Mouse (Mus musculus): ENCODE data around the gene Cdkn1b. TPM values are rescaled to one million over a fixed set of nuclear protein-coding genes. Genes with fewer than 3 reads are reported as not detected.
A peak's percentile ranks its signal among the peaks of the same experiment; 100 is the strongest.

Cdkn1b gene
- polyA plus RNA-seq, 1 experiment, result 30.3 TPM

- Histone ChIP-seq H3K36me3 (ENCODE audit: control insufficient read depth, insufficient read depth, low read length) (peaks cover 5% of the 10 kb centered on the region), H3K27ac (ENCODE audit: insufficient read depth, low read length) (peak overlapping the region; percentile 97), H3K4me3 (ENCODE audit: extremely low read depth, insufficient read depth, insufficient read length) (peak overlapping the region; percentile 64), H3K27me3 (ENCODE audit: control insufficient read depth, insufficient read depth, low read length) (no peaks in the 10 kb centered on the region), H3K4me1 (ENCODE audit: control insufficient read depth, insufficient read depth, insufficient read length) (peaks cover 2% of the 10 kb centered on the region)
- DNase-seq (ENCODE audit: low read depth in 1 of 2, low spot score in 2 of 2), result peak; percentile 81 to 88
- WGBS, result under 1% methylated on average over 63 of the region's 63 CpGs
- TF ChIP-seq POLR2A (IDR thresholded peaks at IDR 0.05; ENCODE audit: low read depth, low read length) (peak; percentile 61), CTCF (IDR thresholded peaks at IDR 0.05; ENCODE audit: extremely low read depth, insufficient read depth, insufficient read length, insufficient replicate concordance) (no peak)
Measured at GRCm38 (mm10) chr6:134928096-134928888, 8.1 kb downstream of the Cdkn1b start.

- TF ChIP-seq POLR2A (IDR thresholded peaks at IDR 0.05; ENCODE audit: low read depth, low read length) (no peak), CTCF (IDR thresholded peaks at IDR 0.05; ENCODE audit: extremely low read depth, insufficient read depth, insufficient read length, insufficient replicate concordance) (no peak)
- under 1% methylated on average over 15 of the region's 15 CpGs for WGBS
- no peaks in the 10 kb centered on the region for H3K27me3 ChIP-seq (ENCODE audit: control insufficient read depth, insufficient read depth, low read length)
- H3K36me3 ChIP-seq (ENCODE audit: control insufficient read depth, insufficient read depth, low read length), result peaks cover 2% of the 10 kb centered on the region
- peaks cover 2% of the 10 kb centered on the region for H3K4me1 ChIP-seq (ENCODE audit: control insufficient read depth, insufficient read depth, insufficient read length)
- H3K27ac ChIP-seq (ENCODE audit: insufficient read depth, low read length), result peak overlapping the region; percentile 76
- H3K4me3 ChIP-seq (ENCODE audit: extremely low read depth, insufficient read depth, insufficient read length), result peak overlapping the region; percentile 62
- peak in 1 of 2 experiments; percentile 40 for DNase-seq (ENCODE audit: low read depth in 1 of 2, low spot score in 2 of 2)
Measured at GRCm38 (mm10) chr6:134928889-134929310, 8.7 kb downstream of the Cdkn1b start.

- Histone ChIP-seq H3K27ac (ENCODE audit: insufficient read depth, low read length) (no peak overlapping the region; the same call in 1 of the 2 replicates), H3K4me3 (ENCODE audit: extremely low read depth, insufficient read depth, insufficient read length) (peak overlapping the region; percentile 10; the same call in 1 of the 2 replicates), H3K4me1 (ENCODE audit: control insufficient read depth, insufficient read depth, insufficient read length) (peaks cover 2% of the 10 kb centered on the region), H3K27me3 (ENCODE audit: control insufficient read depth, insufficient read depth, low read length) (no peaks in the 10 kb centered on the region), H3K36me3 (ENCODE audit: control insufficient read depth, insufficient read depth, low read length) (no peaks in the 10 kb centered on the region; the same call in 1 of the 2 replicates)
- DNase-seq (ENCODE audit: low read depth in 1 of 2, low spot score in 2 of 2), result no peak
- 26% methylated on average over 4 of the region's 4 CpGs for WGBS
- no peak for TF ChIP-seq POLR2A (IDR thresholded peaks at IDR 0.05; ENCODE audit: low read depth, low read length)
- no peak for TF ChIP-seq CTCF (IDR thresholded peaks at IDR 0.05; ENCODE audit: extremely low read depth, insufficient read depth, insufficient read length, insufficient replicate concordance)
Measured at GRCm38 (mm10) chr6:134929926-134930325, 9.7 kb downstream of the Cdkn1b start.

- TF ChIP-seq CTCF (IDR thresholded peaks at IDR 0.05; ENCODE audit: extremely low read depth, insufficient read depth, insufficient read length, insufficient replicate concordance) (no peak), POLR2A (IDR thresholded peaks at IDR 0.05; ENCODE audit: low read depth, low read length) (no peak)
- DNase-seq (ENCODE audit: low read depth in 1 of 2, low spot score in 2 of 2), result no peak
- H3K36me3 ChIP-seq (ENCODE audit: control insufficient read depth, insufficient read depth, low read length), result no peaks in the 10 kb centered on the region; the same call in 1 of the 2 replicates
- H3K27me3 ChIP-seq (ENCODE audit: control insufficient read depth, insufficient read depth, low read length), result no peaks in the 10 kb centered on the region
- no peak overlapping the region for H3K4me3 ChIP-seq (ENCODE audit: extremely low read depth, insufficient read depth, insufficient read length)
- peaks cover 2% of the 10 kb centered on the region for H3K4me1 ChIP-seq (ENCODE audit: control insufficient read depth, insufficient read depth, insufficient read length)
- no peak overlapping the region for H3K27ac ChIP-seq (ENCODE audit: insufficient read depth, low read length)
- 64% methylated on average over 7 of the region's 7 CpGs for WGBS
Measured at GRCm38 (mm10) chr6:134930383-134930782, 10.2 kb downstream of the Cdkn1b start.

- no peak for DNase-seq (ENCODE audit: low read depth in 1 of 2, low spot score in 2 of 2)
- peaks cover 2% of the 10 kb centered on the region; the same call in 1 of the 2 replicates for H3K4me1 ChIP-seq (ENCODE audit: control insufficient read depth, insufficient read depth, insufficient read length)
- 0 out of 2 replicates have a peak overlapping the region, but pooled peaks have one; percentile 23 for H3K27ac ChIP-seq (ENCODE audit: insufficient read depth, low read length)
- H3K27me3 ChIP-seq (ENCODE audit: control insufficient read depth, insufficient read depth, low read length), result no peaks in the 10 kb centered on the region
- no peak overlapping the region for H3K4me3 ChIP-seq (ENCODE audit: extremely low read depth, insufficient read depth, insufficient read length)
- H3K36me3 ChIP-seq (ENCODE audit: control insufficient read depth, insufficient read depth, low read length), result no peaks in the 10 kb centered on the region
- WGBS, result 57% methylated on average over 3 of the region's 3 CpGs
- TF ChIP-seq POLR2A (IDR thresholded peaks at IDR 0.05; ENCODE audit: low read depth, low read length) (no peak), CTCF (IDR thresholded peaks at IDR 0.05; ENCODE audit: extremely low read depth, insufficient read depth, insufficient read length, insufficient replicate concordance) (no peak)
Measured at GRCm38 (mm10) chr6:134931146-134931545, 10.9 kb downstream of the Cdkn1b start.

- H3K27ac ChIP-seq (ENCODE audit: insufficient read depth, low read length), result peak overlapping the region; percentile 42
- no peak overlapping the region for H3K4me3 ChIP-seq (ENCODE audit: extremely low read depth, insufficient read depth, insufficient read length)
- H3K36me3 ChIP-seq (ENCODE audit: control insufficient read depth, insufficient read depth, low read length), result no peaks in the 10 kb centered on the region
- no peak for TF ChIP-seq CTCF (IDR thresholded peaks at IDR 0.05; ENCODE audit: extremely low read depth, insufficient read depth, insufficient read length, insufficient replicate concordance)
- TF ChIP-seq POLR2A (IDR thresholded peaks at IDR 0.05; ENCODE audit: low read depth, low read length), result no peak
- DNase-seq (ENCODE audit: low read depth in 1 of 2, low spot score in 2 of 2), result no peak
- peaks cover 2% of the 10 kb centered on the region; the same call in 1 of the 2 replicates for H3K4me1 ChIP-seq (ENCODE audit: control insufficient read depth, insufficient read depth, insufficient read length)
- WGBS, result 10% methylated on average over 12 of the region's 12 CpGs
- no peaks in the 10 kb centered on the region for H3K27me3 ChIP-seq (ENCODE audit: control insufficient read depth, insufficient read depth, low read length)
Measured at GRCm38 (mm10) chr6:134932486-134933206, 12.4 kb downstream of the Cdkn1b start.

Measured in spleen, adult 2 months (tissue).